In the genomic region with DNA sequence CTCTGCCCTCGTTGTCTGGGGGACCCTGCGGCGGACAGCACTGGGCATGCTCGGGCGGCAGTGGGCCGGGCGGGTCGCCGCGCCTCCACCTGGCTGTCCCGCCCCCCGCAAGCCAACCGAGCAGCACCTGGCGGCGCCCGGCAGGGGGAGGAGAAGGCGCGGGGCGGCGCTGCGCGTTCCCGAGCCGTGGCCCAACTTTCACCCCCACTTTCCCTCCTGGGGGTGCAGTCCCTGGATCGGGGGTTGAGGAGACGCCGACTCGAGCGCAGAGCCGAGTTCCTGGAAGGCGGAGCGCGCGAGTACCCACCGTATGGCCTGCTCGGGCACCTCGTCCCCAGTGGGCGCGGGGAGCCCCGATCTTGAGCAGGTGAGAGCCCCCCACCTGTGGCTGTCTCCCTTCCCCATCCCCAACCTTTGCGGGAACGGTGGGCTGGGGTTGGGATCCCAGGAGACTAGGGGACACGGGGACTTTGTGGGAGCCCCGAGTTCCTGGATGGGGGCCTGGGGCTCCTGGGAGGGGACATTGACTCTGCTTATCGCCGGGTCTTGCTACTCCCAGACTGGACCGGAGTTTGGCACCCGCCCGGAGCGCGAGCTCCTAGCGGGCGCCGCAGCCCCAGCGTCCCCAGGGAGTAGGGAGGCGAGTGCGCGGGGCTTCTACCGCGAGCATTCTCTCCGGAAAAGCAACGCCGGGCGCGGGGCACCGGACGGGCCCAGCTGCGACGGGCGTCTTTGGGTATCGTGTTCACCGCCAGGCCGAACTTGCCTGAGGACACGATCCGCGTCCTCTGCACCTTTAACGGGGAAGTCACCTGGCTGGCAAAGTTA, we compare ENCODE assay signal across 8 mouse cellular contexts. TPM values are rescaled to one million over a fixed set of nuclear protein-coding genes. Genes with fewer than 3 reads are reported as not detected.
DNase-seq lines count a peak whose midpoint lies in the region; ATAC-seq lines count a peak whose summit lies in the region.

Ank3 (plus strand) TSS at position 11 of the 828 bp plus-strand sequence.

- peaks cover 24% of the 10 kb centered on the region; the same call in 1 of the 2 replicates for H3K4me1 ChIP-seq in embryonic facial prominence, embryonic 15.5 days
- peaks cover 11% of the 10 kb centered on the region for H3K4me1 ChIP-seq in stomach, embryonic 15.5 days

- under 1% methylated on average over 71 of the region's 77 CpGs for whole genome bisulfite sequencing in embryonic facial prominence, embryonic 15.5 days
- under 1% methylated on average over 75 of the region's 77 CpGs for WGBS in stomach, embryonic 15.5 days

- H3K9ac ChIP-seq in embryonic facial prominence, embryonic 15.5 days = peak within 1 kb of the TSS; percentile 41
- H3K9ac ChIP-seq in stomach, embryonic 15.5 days = peak within 1 kb of the TSS; percentile 59

- peaks cover 28% of the 10 kb centered on the region for H3K27me3 ChIP-seq in embryonic facial prominence, embryonic 15.5 days
- H3K27me3 ChIP-seq in stomach, embryonic 15.5 days (replicated peaks) = 0 out of 2 replicates have a peak, but pooled peaks cover 4% of the 10 kb centered on the region

- peak within 1 kb of the TSS; percentile 100 for H3K4me2 ChIP-seq in embryonic facial prominence, embryonic 15.5 days (replicated peaks)
- H3K4me2 ChIP-seq in stomach, embryonic 15.5 days = peak within 1 kb of the TSS; percentile 97

- no peaks in the 10 kb centered on the region for H3K36me3 ChIP-seq in embryonic facial prominence, embryonic 15.5 days
- no peaks in the 10 kb centered on the region for H3K36me3 ChIP-seq in stomach, embryonic 15.5 days

- peak within 1 kb of the TSS; percentile 64 for H3K4me3 ChIP-seq in embryonic facial prominence, embryonic 15.5 days (replicated peaks)
- H3K4me3 ChIP-seq in stomach, embryonic 15.5 days (replicated peaks) = peak within 1 kb of the TSS; percentile 63

- no peak within 1 kb of the TSS for H3K27ac ChIP-seq in embryonic facial prominence, embryonic 15.5 days (replicated peaks)
- H3K27ac ChIP-seq in stomach, embryonic 15.5 days = no peak within 1 kb of the TSS

- DNase-seq in right cerebral cortex, postnatal 25 days = peak; percentile 6
- no peak for DNase-seq in right cerebral cortex, postnatal 36 days (ENCODE audit: low spot score in 2 of 2)
- peak; percentile 25 to 28 for DNase-seq in heart, postnatal 14 days
- DNase-seq in kidney, postnatal 4 days = peak; percentile 68 to 78
- peak; percentile 49 for DNase-seq in lung, postnatal 10 days
- DNase-seq in T-cell, adult 2 months (ENCODE audit: low spot score) = no peak

- intact Hi-C loops in heart, postnatal 14 days (cut with DNase I) = no loop called here

- H3K9me3 ChIP-seq in embryonic facial prominence, embryonic 15.5 days (replicated peaks) = no peaks in the 10 kb centered on the region
- H3K9me3 ChIP-seq in stomach, embryonic 15.5 days = no peaks in the 10 kb centered on the region

- ATAC-seq in embryonic facial prominence, embryonic 15.5 days (ENCODE audit: insufficient number of reproducible peaks, low FRiP score, low TSS enrichment, low read depth) = peak; percentile 66
- peak; percentile 87 for ATAC-seq in stomach, embryonic 15.5 days (ENCODE audit: insufficient read depth, low FRiP score, low read depth)

RNA-seq across cellular contexts. Expression of gene Ank3, which starts in this region (rescaled TPM):
- polyA plus RNA-seq in embryonic facial prominence, embryonic 15.5 days (2015; fragmentation: Nextera tagmentation; extraction: Ambion mirVana) = 23.1 and 24.3 TPM in 2 replicates
- total RNA-seq in heart, postnatal 14 days (2021) = 10 to 100 TPM; 78.4 to 78.6 TPM
- polyA plus RNA-seq in stomach, embryonic 15.5 days (2015; fragmentation: Nextera tagmentation; extraction: Ambion mirVana) = 33.0 and 33.1 TPM in 2 replicates

Comparison
In these comparisons a context has a peak if more than half of its experiments do, and no peak if none do; other contexts are left out.
1. DNase-seq: peak in right cerebral cortex, postnatal 25 days (single experiment), heart, postnatal 14 days (2 of 2), kidney, postnatal 4 days (2 of 2) and lung, postnatal 10 days (single experiment); none in right cerebral cortex, postnatal 36 days (0 of 2) and T-cell, adult 2 months (single experiment).